Mouse (Mus musculus) thymus, adult 2 months (tissue): ENCODE measurements at regions not wholly inside any gene's neighbourhood (a gene's known extent, or its start where the extent isn't known, plus 50 kb on each side); places are given as distances from the start of the nearest gene placed in this dataset.

Source experiments
- DNase-seq: peaks from one replicate; pipeline ENCODE4 v3.0.0; 2021
- H3K27ac ChIP-seq: fragments of 200-500 bp; 2 replicates; pipeline ENCODE4 v1.5.1; 2012; ENCODE audit warnings: low read length, control low read depth; ENCODE audit not compliant: control insufficient read depth, insufficient read depth
- H3K27me3 ChIP-seq: fragments of 200-500 bp; 2 replicates; pipeline ENCODE4 v1.6.1; 2012; ENCODE audit warnings: mild to moderate bottlenecking, low read length, moderate library complexity, mixed read lengths; ENCODE audit not compliant: control insufficient read depth, insufficient read depth
- H3K36me3 ChIP-seq: fragments of 200-500 bp; 2 replicates; pipeline ENCODE4 v1.6.1; 2012; ENCODE audit warnings: mild to moderate bottlenecking, low read length, moderate library complexity; ENCODE audit not compliant: control insufficient read depth, insufficient read depth
- H3K4me1 ChIP-seq: fragments of 200-500 bp; replicated peaks from 2 replicates; pipeline ENCODE4 v1.6.1; 2012; ENCODE audit warnings: low read length; ENCODE audit not compliant: control insufficient read depth, insufficient read depth
- H3K4me3 ChIP-seq: fragments of 200-500 bp; 2 replicates; pipeline ENCODE4 v1.5.1; 2012; ENCODE audit warnings: mild to moderate bottlenecking, low read length, control low read depth, moderate library complexity; ENCODE audit not compliant: control insufficient read depth, insufficient read depth
- CTCF ChIP-seq: fragments of 200-500 bp; IDR thresholded peaks from 2 replicates; pipeline ENCODE4 v1.5.1; 2012; ENCODE audit warnings: mild to moderate bottlenecking, control low read depth, low read length, moderate library complexity, borderline replicate concordance; ENCODE audit not compliant: control insufficient read depth, poor library complexity, insufficient read depth; ENCODE audit errors: extremely low read depth
- POLR2A ChIP-seq: fragments of 200-500 bp; IDR thresholded peaks from 2 replicates; pipeline ENCODE4 v1.6.1; 2012; ENCODE audit warnings: mild to moderate bottlenecking, low read length, control low read depth, moderate library complexity; ENCODE audit not compliant: control insufficient read depth, poor library complexity, insufficient read depth; ENCODE audit errors: extremely low read depth
- WGBS: fragments of 180-500 bp; shearing (Covaris S2); methylation state at CpG from one replicate; pipeline ENCODE4 v1.1.7; 2018; 5-methylcytosine and 5-hydroxymethylcytosine counted together

DNA sequence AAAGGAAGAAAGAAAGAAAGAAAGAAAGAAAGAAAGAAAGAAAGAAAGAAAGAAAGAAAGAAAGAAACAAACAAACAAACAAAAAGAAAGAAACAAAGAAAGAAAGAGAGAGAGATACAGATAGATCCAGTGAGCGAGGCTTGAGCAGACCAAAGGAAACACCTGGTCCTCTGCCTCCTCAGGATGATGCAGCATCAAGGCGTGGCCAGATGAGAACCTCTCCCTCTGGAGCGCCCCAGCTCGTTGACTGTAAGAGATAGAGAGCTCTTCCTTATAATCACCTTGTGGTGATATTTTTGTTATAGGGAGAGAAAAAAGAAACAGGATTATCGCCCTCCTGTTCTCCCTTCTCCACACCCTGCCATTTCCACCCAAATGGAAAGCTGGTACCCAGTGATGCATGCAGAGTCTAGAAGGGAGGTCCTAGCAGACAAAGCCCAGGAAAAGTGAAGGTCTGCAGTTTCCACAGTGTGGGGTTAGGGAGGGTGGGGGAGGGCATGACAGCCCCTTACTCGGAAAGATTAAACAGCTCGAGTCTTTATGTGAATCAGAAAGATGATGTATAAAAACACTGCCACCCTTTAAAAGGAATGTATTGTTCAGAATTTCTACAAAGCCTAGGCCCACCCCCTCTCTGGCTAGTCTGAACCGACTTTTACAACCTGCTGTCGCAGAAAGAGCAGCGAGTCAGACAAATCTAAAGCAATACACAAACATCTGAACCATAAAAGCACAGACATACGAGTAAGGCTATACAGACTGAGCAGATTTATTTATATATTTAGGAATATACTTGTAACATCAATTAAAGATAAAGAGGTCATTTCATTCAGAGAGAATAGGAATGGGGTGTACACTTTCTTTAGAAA, 62.7 kb upstream of the Ipo5 start:
- Histone ChIP-seq H3K4me1 (no peaks in the 10 kb centered on the region), H3K36me3 (no peaks in the 10 kb centered on the region), H3K27me3 (no peaks in the 10 kb centered on the region), H3K4me3 (no peak overlapping the region), H3K27ac (no peak overlapping the region)
- TF ChIP-seq CTCF (no peak), POLR2A (no peak)
- DNase-seq = no peak
- WGBS = 60% methylated on average over 11 of the region's 11 CpGs

DNA sequence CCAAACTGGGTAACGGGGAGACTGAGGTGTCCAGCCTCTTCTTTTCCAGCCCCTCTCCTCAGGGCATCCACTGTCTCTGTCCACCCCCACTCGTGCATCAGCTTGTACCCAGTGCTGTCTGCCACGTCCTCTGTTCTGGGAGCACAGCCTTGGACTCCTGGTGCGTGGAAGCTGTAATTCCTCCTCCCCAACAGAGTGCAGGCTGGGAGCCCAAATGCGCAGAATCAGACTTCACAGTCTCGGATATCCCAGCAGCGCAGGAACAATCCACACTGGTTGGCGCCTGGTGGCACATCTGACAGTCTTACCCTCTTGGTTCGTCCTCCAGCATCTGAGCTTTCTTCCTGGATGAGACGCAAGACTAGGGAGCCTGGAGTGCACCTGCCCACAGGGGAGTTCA, 61.9 kb upstream of the Ipo5 start:
- no peak overlapping the region for H3K27ac ChIP-seq
- H3K36me3 ChIP-seq = no peaks in the 10 kb centered on the region
- no peak overlapping the region for H3K4me3 ChIP-seq
- no peak for TF ChIP-seq CTCF
- no peak for TF ChIP-seq POLR2A
- 95% methylated on average over 10 of the region's 10 CpGs for WGBS
- no peaks in the 10 kb centered on the region for H3K4me1 ChIP-seq
- no peaks in the 10 kb centered on the region for H3K27me3 ChIP-seq
- no peak for DNase-seq

DNA sequence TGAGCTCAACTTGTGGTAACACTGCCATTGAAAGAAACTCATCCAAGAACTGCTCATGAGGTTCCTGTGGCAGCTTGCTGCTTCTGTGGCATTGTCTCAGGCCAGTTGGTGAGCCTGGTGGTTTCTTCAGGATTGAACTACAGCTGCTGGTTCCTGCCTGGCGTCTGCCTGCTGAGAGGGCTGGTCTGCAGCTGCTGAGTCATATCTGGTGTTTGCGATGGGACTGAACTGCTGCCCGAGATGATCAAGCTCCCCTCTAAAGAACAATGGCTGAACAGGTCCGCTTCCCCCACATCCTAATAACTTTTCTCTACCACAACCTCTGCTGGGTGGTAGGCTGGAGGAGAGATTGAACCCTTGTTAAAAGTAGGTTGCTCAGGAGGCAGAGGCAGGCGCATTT, 57.4 kb upstream of the Ipo5 start:
- Histone ChIP-seq H3K4me1 (no peaks in the 10 kb centered on the region), H3K27ac (no peak overlapping the region), H3K36me3 (no peaks in the 10 kb centered on the region), H3K4me3 (no peak overlapping the region), H3K27me3 (no peaks in the 10 kb centered on the region)
- TF ChIP-seq POLR2A (no peak), CTCF (no peak)
- 77% methylated on average over 5 of the region's 5 CpGs for WGBS
- DNase-seq = no peak

DNA sequence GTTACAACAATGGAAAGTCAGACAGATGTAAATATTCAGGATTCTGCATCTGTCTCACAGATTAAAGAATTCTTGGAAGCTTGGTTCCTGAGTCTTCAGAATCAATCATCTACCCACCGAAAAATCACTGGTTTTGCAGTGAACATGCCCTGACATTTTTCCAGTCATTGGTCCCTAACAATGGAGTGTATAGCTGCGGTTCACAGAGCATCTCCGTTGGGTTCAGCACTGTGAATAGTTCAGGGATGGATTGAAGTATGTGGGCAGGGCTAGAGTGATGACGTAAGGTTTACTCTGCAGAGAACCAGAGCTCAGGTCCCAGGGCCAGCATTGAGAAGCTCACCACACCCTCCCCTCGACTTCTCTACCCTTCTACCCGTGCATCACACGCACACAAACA, 56.5 kb upstream of the Ipo5 start:
- no peaks in the 10 kb centered on the region for H3K27me3 ChIP-seq
- DNase-seq = no peak
- H3K27ac ChIP-seq = no peak overlapping the region
- WGBS = 88% methylated on average over 7 of the region's 7 CpGs
- no peaks in the 10 kb centered on the region for H3K4me1 ChIP-seq
- H3K36me3 ChIP-seq = no peaks in the 10 kb centered on the region
- no peak overlapping the region for H3K4me3 ChIP-seq
- no peak for TF ChIP-seq CTCF
- TF ChIP-seq POLR2A = no peak

DNA sequence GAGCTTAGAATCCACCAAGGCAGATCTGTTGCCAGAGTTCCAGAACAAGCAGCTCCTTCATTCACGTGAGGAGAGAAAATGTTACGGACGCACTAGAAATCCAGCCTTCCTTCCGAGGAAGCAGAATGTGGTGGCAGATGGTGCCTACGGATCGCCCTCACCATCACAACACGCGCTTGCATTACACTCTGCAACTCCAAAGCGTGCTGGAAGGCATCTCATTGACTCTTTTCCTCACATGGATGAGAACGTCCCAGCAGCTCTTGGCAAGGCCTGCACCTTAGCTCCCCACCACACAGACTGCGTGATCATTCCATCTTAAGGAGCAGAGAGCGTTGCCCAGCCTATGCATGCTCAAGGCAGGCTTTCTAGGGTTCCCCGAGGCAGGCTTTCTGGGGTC, 55.8 kb upstream of the Ipo5 start:
- no peak overlapping the region for H3K4me3 ChIP-seq
- no peak for DNase-seq
- H3K36me3 ChIP-seq = no peaks in the 10 kb centered on the region
- no peak for TF ChIP-seq CTCF
- no peak for TF ChIP-seq POLR2A
- no peaks in the 10 kb centered on the region for H3K27me3 ChIP-seq
- H3K4me1 ChIP-seq = no peaks in the 10 kb centered on the region
- no peak overlapping the region for H3K27ac ChIP-seq
- 97% methylated on average over 13 of the region's 13 CpGs for WGBS
